In genomic region chr15:30050851-30051250, GRCm38 (mm10) we compare ENCODE assay signal across 28 mouse cellular contexts.
DNase-seq lines count a peak whose midpoint lies in the region; ATAC-seq and TF ChIP-seq lines count a peak whose summit lies in the region.
"Had no signal": no experiment of that assay in that cellular context is flagged by ENCODE, and none has a peak within 500 bp of the region (broad histone marks: within the 10 kb centered on the region; RNA-seq: fewer than 3 reads in every experiment).

No protein-coding gene starts in this region.

- no peak overlapping the region for H3K27ac ChIP-seq in intestine, embryonic 15.5 days
- no peak overlapping the region for H3K27ac ChIP-seq in intestine, postnatal 0 days (ENCODE audit: low read depth, low read length)
- 0 out of 2 replicates have a peak overlapping the region, but pooled peaks have one; percentile 38 for H3K27ac ChIP-seq in lung, embryonic 16.5 days (ENCODE audit: low read length)
- H3K27ac ChIP-seq in midbrain, embryonic 15.5 days = no peak overlapping the region
- H3K27ac ChIP-seq: embryonic facial prominence, embryonic 12.5 days; embryonic facial prominence, embryonic 15.5 days; heart, adult 2 months; heart, embryonic 10.5 days; heart, embryonic 13.5 days; hindbrain, embryonic 10.5 days; hindbrain, embryonic 13.5 days had no signal

- H3K36me3 ChIP-seq in intestine, embryonic 15.5 days = no peaks in the 10 kb centered on the region
- H3K36me3 ChIP-seq in intestine, postnatal 0 days (ENCODE audit: control insufficient read depth, insufficient read depth) = no peaks in the 10 kb centered on the region
- no peaks in the 10 kb centered on the region for H3K36me3 ChIP-seq in lung, embryonic 16.5 days (ENCODE audit: control insufficient read depth, insufficient read depth, low read length)
- H3K36me3 ChIP-seq in midbrain, embryonic 15.5 days (replicated peaks) = no peaks in the 10 kb centered on the region
- H3K36me3 ChIP-seq: embryonic facial prominence, embryonic 12.5 days; embryonic facial prominence, embryonic 15.5 days; G1E; heart, embryonic 10.5 days; heart, embryonic 13.5 days; hindbrain, embryonic 10.5 days; hindbrain, embryonic 13.5 days had no signal

- no peak overlapping the region for H3K9ac ChIP-seq in intestine, embryonic 15.5 days
- H3K9ac ChIP-seq in intestine, postnatal 0 days (ENCODE audit: low read depth, low read length) = no peak overlapping the region
- no peak overlapping the region for H3K9ac ChIP-seq in lung, embryonic 16.5 days (ENCODE audit: low read length)
- no peak overlapping the region for H3K9ac ChIP-seq in midbrain, embryonic 15.5 days
- H3K9ac ChIP-seq: embryonic facial prominence, embryonic 12.5 days; embryonic facial prominence, embryonic 15.5 days; heart, embryonic 13.5 days; hindbrain, embryonic 13.5 days had no signal

- no peak overlapping the region for H3K4me2 ChIP-seq in intestine, embryonic 15.5 days (replicated peaks)
- H3K4me2 ChIP-seq in intestine, postnatal 0 days (replicated peaks; ENCODE audit: low read depth) = no peak overlapping the region
- no peak overlapping the region for H3K4me2 ChIP-seq in lung, embryonic 16.5 days (ENCODE audit: low read depth, low read length)
- H3K4me2 ChIP-seq in midbrain, embryonic 15.5 days = no peak overlapping the region
- H3K4me2 ChIP-seq: embryonic facial prominence, embryonic 12.5 days; embryonic facial prominence, embryonic 15.5 days; heart, embryonic 13.5 days; hindbrain, embryonic 13.5 days had no signal

- no peak for TF ChIP-seq CTCF in intestine, postnatal 0 days (IDR thresholded peaks at IDR 0.05; ENCODE audit: low read depth)

- H3K9me3 ChIP-seq in intestine, embryonic 15.5 days = no peaks in the 10 kb centered on the region
- no peaks in the 10 kb centered on the region for H3K9me3 ChIP-seq in intestine, postnatal 0 days (ENCODE audit: control insufficient read depth)
- H3K9me3 ChIP-seq in lung, embryonic 16.5 days (ENCODE audit: control insufficient read depth, low read length) = no peaks in the 10 kb centered on the region
- H3K9me3 ChIP-seq in midbrain, embryonic 15.5 days = no peaks in the 10 kb centered on the region
- H3K9me3 ChIP-seq: embryonic facial prominence, embryonic 12.5 days; embryonic facial prominence, embryonic 15.5 days; heart, embryonic 10.5 days; heart, embryonic 13.5 days; hindbrain, embryonic 10.5 days; hindbrain, embryonic 13.5 days had no signal

- ATAC-seq in intestine, embryonic 15.5 days = 0 out of 2 replicates have a peak, but pooled peaks have one; percentile 49
- no peak for ATAC-seq in intestine, postnatal 0 days
- no peak; the same call in 1 of the 2 replicates for ATAC-seq in lung, embryonic 16.5 days (ENCODE audit: low read depth)
- ATAC-seq in midbrain, embryonic 15.5 days (replicated peaks) = no peak
- ATAC-seq: forebrain, embryonic 16.5 days; hindbrain, embryonic 16.5 days had no signal

- 54% methylated on average over 5 of the region's 5 CpGs for WGBS in intestine, embryonic 15.5 days
- 32% methylated on average over 5 of the region's 5 CpGs for WGBS in intestine, postnatal 0 days
- WGBS in lung, embryonic 16.5 days = 34% methylated on average over 5 of the region's 5 CpGs
- 56% methylated on average over 5 of the region's 5 CpGs for WGBS in midbrain, embryonic 15.5 days

- DNase-seq in lung, postnatal 14 days = no peak
- DNase-seq in brain, adult 2 months (ENCODE audit: low read depth, low spot score) = peak; percentile 9
- peak; percentile 7 for DNase-seq in lung, postnatal 25 days (ENCODE audit: low spot score)
- DNase-seq in heart, postnatal 4 days = no peak
- DNase-seq: adrenal gland, adult 2 months; adrenal gland, postnatal 14 days; B cell, adult 2 months; cerebellum, adult 2 months; cerebellum, adult 9-11 months; cerebellum, postnatal 25 days; gastrocnemius, postnatal 10 days; gastrocnemius, postnatal 36 days; heart, adult 2 months; heart, postnatal 14 days had no signal

- no peaks in the 10 kb centered on the region for H3K4me1 ChIP-seq in intestine, embryonic 15.5 days (replicated peaks)
- no peaks in the 10 kb centered on the region for H3K4me1 ChIP-seq in intestine, postnatal 0 days (replicated peaks; ENCODE audit: control insufficient read depth, insufficient read depth, low read length)
- H3K4me1 ChIP-seq in lung, embryonic 16.5 days (replicated peaks; ENCODE audit: control insufficient read depth, insufficient read depth, low read length) = no peaks in the 10 kb centered on the region
- no peaks in the 10 kb centered on the region for H3K4me1 ChIP-seq in midbrain, embryonic 15.5 days
- H3K4me1 ChIP-seq: embryonic facial prominence, embryonic 12.5 days; embryonic facial prominence, embryonic 15.5 days; heart, embryonic 10.5 days; heart, embryonic 13.5 days; hindbrain, embryonic 10.5 days; hindbrain, embryonic 13.5 days had no signal

- no peaks in the 10 kb centered on the region for H3K27me3 ChIP-seq in intestine, embryonic 15.5 days (replicated peaks)
- H3K27me3 ChIP-seq in intestine, postnatal 0 days (replicated peaks; ENCODE audit: control insufficient read depth, insufficient read depth, low read length) = no peaks in the 10 kb centered on the region
- no peaks in the 10 kb centered on the region for H3K27me3 ChIP-seq in lung, embryonic 16.5 days (ENCODE audit: control insufficient read depth, insufficient read depth, low read depth, low read length)
- H3K27me3 ChIP-seq in midbrain, embryonic 15.5 days (replicated peaks) = no peaks in the 10 kb centered on the region
- H3K27me3 ChIP-seq: CH12.LX; embryonic facial prominence, embryonic 12.5 days; embryonic facial prominence, embryonic 15.5 days; heart, embryonic 13.5 days; hindbrain, embryonic 13.5 days had no signal

- H3K4me3 ChIP-seq in intestine, embryonic 15.5 days (replicated peaks) = no peak overlapping the region
- no peak overlapping the region for H3K4me3 ChIP-seq in intestine, postnatal 0 days (ENCODE audit: low read depth, low read length)
- H3K4me3 ChIP-seq in lung, embryonic 16.5 days (ENCODE audit: low read length) = no peak overlapping the region
- no peak overlapping the region for H3K4me3 ChIP-seq in midbrain, embryonic 15.5 days
- H3K4me3 ChIP-seq: embryonic facial prominence, embryonic 12.5 days; embryonic facial prominence, embryonic 15.5 days; heart, adult 2 months; heart, embryonic 10.5 days; heart, embryonic 13.5 days; hindbrain, embryonic 10.5 days; hindbrain, embryonic 13.5 days had no signal

Comparison
In these comparisons a context has a peak if more than half of its experiments do, and no peak if none do; other contexts are left out.
1. DNase-seq: peak in brain, adult 2 months (single experiment) and lung, postnatal 25 days (single experiment); none in lung, postnatal 14 days (single experiment) and heart, postnatal 4 days (single experiment).